Mouse (Mus musculus): ENCODE results near the gene Olfml1.

GRCm38 (mm10) chr7:107602913-107603312, 35.7 kb downstream of the Olfml1 start:
- TF ChIP-seq CTCF (IDR thresholded peaks at IDR 0.05; ENCODE audit: low read depth): no peak
- TF ChIP-seq EP300 (IDR thresholded peaks at IDR 0.05; ENCODE audit: low read depth): no peak

All from liver, postnatal 0 days (tissue).